Mouse (Mus musculus) urinary bladder, adult 18-20 months (tissue): Measurements from ENCODE around the gene Scgb1b2.

ENCODE experiments used
- DNase-seq, 2 experiments: peaks; one replicate each; pipeline ENCODE4 v3.0.0; 2022; ENCODE audit warnings: low spot score in 2 of 2, mixed read lengths in 2 of 2

Gene Scgb1b2

DNA sequence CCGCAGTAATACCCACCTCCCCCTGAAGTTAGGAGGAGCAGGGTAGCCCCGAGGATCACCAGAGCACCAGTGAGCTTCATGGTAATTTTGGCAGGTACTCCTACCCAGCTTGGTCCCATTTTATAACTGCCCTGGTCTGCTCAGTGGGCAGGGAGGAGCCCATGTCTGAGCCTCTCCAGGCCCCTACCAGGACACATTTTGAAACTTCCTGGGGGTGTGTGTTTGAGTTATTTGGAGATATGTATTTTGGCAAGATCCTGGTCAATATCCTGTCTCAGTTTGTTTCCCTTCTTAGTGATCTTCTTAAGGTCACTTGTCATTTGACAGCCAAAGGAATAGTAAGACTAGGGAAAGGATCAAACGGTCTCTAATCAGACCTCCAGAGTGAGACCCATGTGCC is at the start of gene Scgb1b2:
Scgb1b2 (minus strand) TSS at position 101 of the 400 bp plus-strand sequence.
- DNase-seq = no peak

DNA sequence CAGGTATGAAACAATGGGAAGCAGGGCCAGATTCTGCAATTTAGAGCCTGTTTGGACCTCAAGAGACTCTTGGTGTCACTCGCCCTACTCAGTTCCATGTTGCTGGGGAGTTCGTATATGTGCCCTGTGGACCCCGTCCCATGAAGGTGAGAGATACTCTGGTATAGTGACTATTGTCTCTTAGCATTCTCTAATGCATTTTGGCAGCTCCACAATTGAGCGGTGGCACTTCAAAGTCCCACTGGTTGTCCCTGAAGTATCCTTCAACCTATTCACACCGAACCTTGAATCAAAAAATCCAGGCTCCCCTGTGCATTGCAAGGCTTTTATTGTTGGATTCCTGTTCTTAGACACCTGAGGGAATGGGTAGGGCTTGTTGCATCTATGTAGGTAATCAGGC is 1.4 kb downstream of the Scgb1b2 start, which contains the start of gene Scgb2b2:
Scgb2b2 (plus strand) TSS at position 301 of the 400 bp plus-strand sequence.
- DNase-seq = no peak
